Mouse (Mus musculus) neural tube, embryonic 14.5 days (tissue): ENCODE data around the gene Kcnab2. TPM values are rescaled to one million over a fixed set of nuclear protein-coding genes. Genes with fewer than 3 reads are reported as not detected.
A peak's percentile ranks its signal among the peaks of the same experiment; 100 is the strongest.

Experiments used
- ATAC-seq: fragments of 200-750 bp; cut with Nextera tagmentation; 2 replicates; pipeline ENCODE4 v1.8.0; 2017; ENCODE audit warnings: low read depth, mild to moderate bottlenecking, moderate TSS enrichment, moderate library complexity
- H3K27ac ChIP-seq: fragments of 300-500 bp; sonication (generic); 2 replicates; pipeline ENCODE4 v1.5.1; 2014; ENCODE audit warnings: low read depth, mild to moderate bottlenecking, control low read depth, low read length, moderate library complexity, mixed read lengths
- H3K27me3 ChIP-seq: fragments of 300-500 bp; sonication (generic); 2 replicates; pipeline ENCODE4 v1.6.1; 2014; ENCODE audit warnings: low read length; ENCODE audit not compliant: control insufficient read depth, insufficient read depth
- H3K36me3 ChIP-seq: fragments of 300-500 bp; sonication (generic); 2 replicates; pipeline ENCODE4 v1.6.1; 2014; ENCODE audit warnings: low read length, mixed read lengths; ENCODE audit not compliant: control insufficient read depth, insufficient read depth
- H3K4me1 ChIP-seq: fragments of 300-500 bp; sonication (generic); 2 replicates; pipeline ENCODE4 v1.6.1; 2014; ENCODE audit warnings: low read length; ENCODE audit not compliant: control insufficient read depth, insufficient read depth
- H3K4me2 ChIP-seq: fragments of 300-500 bp; sonication (generic); 2 replicates; pipeline ENCODE4 v1.6.1; 2014; ENCODE audit warnings: mild to moderate bottlenecking, low read depth, low read length, control low read depth
- H3K4me3 ChIP-seq: fragments of 300-500 bp; sonication (generic); 2 replicates; pipeline ENCODE4 v1.5.1; 2014; ENCODE audit warnings: low read depth, low read length, control low read depth, mixed read lengths
- H3K9ac ChIP-seq: fragments of 300-500 bp; sonication (generic); replicated peaks from 2 replicates; pipeline ENCODE4 v1.6.1; 2014; ENCODE audit warnings: low read depth, mild to moderate bottlenecking, control low read depth, low read length, mixed read lengths
- H3K9me3 ChIP-seq: fragments of 300-500 bp; sonication (generic); 2 replicates; pipeline ENCODE4 v1.6.1; 2016; ENCODE audit warnings: low read length; ENCODE audit not compliant: control insufficient read depth
- WGBS: fragments of 180-500 bp; shearing (Covaris S2); extraction: QIAGEN DNeasy Blood & Tissue Kit; methylation state at CpG from one replicate; pipeline ENCODE4 v1.1.7; 2014; 5-methylcytosine and 5-hydroxymethylcytosine counted together
- polyA plus RNA-seq: library from polyadenylated mRNA; unstranded; fragments of >200 nt; fragmentation: Nextera tagmentation; extraction: Ambion mirVana; gene quantifications from 2 replicates; pipeline ENCODE4 v1.2.1, GENCODE M21; 2014

The Kcnab2 gene
- polyA plus RNA-seq, 1 experiment from 2014 or later = 18.3 TPM

DNA sequence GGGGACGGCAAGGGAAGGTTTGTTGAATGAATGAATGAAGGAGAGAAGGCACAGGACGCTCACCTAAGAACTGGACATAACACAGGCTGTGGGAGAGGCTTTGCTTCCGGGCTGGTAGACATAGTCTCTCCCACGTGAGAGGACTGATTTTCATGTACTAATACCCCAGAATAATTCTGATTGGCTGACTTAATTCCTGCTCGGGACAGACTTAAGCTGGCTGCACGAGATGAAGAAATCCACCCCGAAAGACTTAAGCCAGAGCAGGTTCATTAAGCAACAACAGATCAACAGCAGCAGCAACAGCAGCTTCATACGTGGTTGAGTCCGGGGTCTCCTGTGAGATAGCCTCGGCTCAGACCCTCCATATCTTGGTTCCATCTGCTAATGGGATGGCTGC is 10.4 kb upstream of the Kcnab2 start:
- Histone ChIP-seq H3K9me3 (no peaks in the 10 kb centered on the region), H3K4me2 (no peak overlapping the region), H3K4me3 (no peak overlapping the region), H3K27me3 (no peaks in the 10 kb centered on the region), H3K9ac (no peak overlapping the region), H3K4me1 (no peaks in the 10 kb centered on the region), H3K36me3 (no peaks in the 10 kb centered on the region), H3K27ac (no peak overlapping the region)
- 88% methylated on average over 10 of the region's 10 CpGs for WGBS
- ATAC-seq = no peak

DNA sequence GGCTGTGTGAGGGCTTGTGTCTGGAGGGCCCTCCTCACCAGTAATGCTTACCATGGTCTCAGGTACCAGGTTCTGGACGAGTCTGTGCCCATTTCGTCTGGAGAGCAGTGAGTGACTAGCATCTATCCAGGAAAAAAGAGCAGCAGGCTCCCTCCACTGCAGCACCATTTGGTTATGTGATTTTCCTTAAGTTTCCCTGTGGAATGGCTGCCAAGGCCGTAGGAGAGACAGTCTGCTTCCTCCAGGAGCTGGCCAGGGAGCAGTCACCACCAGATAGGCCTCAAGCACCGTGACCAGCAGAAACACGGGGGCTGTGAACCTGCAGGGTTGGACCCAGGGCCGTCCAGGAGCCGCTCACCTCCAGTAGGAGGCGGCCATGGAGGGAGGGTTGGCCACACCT is 2.8 kb upstream of the Kcnab2 start:
- H3K4me2 ChIP-seq = no peak overlapping the region
- H3K9ac ChIP-seq = no peak overlapping the region
- H3K27ac ChIP-seq = no peak overlapping the region
- H3K27me3 ChIP-seq = peaks cover 3% of the 10 kb centered on the region; the same call in 1 of the 2 replicates
- WGBS = 55% methylated on average over 8 of the region's 8 CpGs
- H3K4me3 ChIP-seq = no peak overlapping the region
- no peak for ATAC-seq
- no peaks in the 10 kb centered on the region for H3K36me3 ChIP-seq
- peaks cover 17% of the 10 kb centered on the region for H3K4me1 ChIP-seq
- H3K9me3 ChIP-seq = no peaks in the 10 kb centered on the region

DNA sequence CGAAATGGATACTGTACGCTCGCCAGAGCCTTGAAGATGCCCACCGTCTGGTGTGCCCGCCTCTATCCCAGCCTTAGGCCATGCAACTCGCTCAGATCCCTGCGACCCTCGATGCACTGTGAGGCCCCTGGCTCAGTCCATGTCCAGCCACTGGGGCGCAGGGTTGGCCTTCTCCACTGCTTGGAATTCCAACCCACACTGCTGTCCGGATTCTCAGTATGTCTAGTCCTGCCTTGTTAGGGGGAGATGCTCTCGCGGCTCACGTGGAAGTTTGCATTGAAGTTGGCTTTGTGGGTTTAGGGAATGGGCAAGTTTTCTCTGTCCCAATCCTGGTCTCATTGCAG is 525 bp upstream of the Kcnab2 start:
- peaks cover 17% of the 10 kb centered on the region for H3K4me1 ChIP-seq
- 0% methylated on average over 13 of the region's 13 CpGs for WGBS
- H3K27ac ChIP-seq = peak overlapping the region; percentile 88
- peak overlapping the region; percentile 74 for H3K4me3 ChIP-seq
- H3K4me2 ChIP-seq = peak overlapping the region; percentile 85
- no peaks in the 10 kb centered on the region for H3K9me3 ChIP-seq
- H3K36me3 ChIP-seq = no peaks in the 10 kb centered on the region
- no peak; the same call in 1 of the 2 replicates for ATAC-seq
- peaks cover 3% of the 10 kb centered on the region; the same call in 1 of the 2 replicates for H3K27me3 ChIP-seq
- peak overlapping the region; percentile 86 for H3K9ac ChIP-seq

DNA sequence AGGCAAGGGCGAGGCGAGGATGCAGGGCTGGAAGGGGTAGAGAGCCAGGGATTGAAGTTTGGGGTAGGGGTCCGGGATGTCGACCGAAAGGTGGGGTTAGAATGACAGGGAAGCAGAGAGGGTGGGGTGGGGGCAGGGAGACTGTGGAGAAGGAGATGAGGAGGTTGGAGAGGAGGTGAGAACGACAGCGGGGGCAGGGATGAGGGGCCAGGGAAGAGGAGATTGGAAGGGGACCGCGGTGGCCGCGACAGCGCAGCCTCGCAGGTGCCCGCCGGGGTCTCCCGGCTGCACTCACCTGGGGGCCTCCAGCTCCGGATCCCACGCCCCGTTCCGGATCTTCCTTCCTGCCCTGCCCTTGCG is 585 bp downstream of the Kcnab2 start:
- H3K27ac ChIP-seq = peak overlapping the region; percentile 60
- ATAC-seq = peak; percentile 50
- H3K27me3 ChIP-seq = peaks cover 3% of the 10 kb centered on the region; the same call in 1 of the 2 replicates
- H3K9ac ChIP-seq = peak overlapping the region; percentile 86
- WGBS = 0% methylated on average over 20 of the region's 21 CpGs
- H3K4me2 ChIP-seq = peak overlapping the region; percentile 85
- H3K9me3 ChIP-seq = no peaks in the 10 kb centered on the region
- H3K36me3 ChIP-seq = no peaks in the 10 kb centered on the region
- H3K4me3 ChIP-seq = peak overlapping the region; percentile 74
- peaks cover 17% of the 10 kb centered on the region for H3K4me1 ChIP-seq

DNA sequence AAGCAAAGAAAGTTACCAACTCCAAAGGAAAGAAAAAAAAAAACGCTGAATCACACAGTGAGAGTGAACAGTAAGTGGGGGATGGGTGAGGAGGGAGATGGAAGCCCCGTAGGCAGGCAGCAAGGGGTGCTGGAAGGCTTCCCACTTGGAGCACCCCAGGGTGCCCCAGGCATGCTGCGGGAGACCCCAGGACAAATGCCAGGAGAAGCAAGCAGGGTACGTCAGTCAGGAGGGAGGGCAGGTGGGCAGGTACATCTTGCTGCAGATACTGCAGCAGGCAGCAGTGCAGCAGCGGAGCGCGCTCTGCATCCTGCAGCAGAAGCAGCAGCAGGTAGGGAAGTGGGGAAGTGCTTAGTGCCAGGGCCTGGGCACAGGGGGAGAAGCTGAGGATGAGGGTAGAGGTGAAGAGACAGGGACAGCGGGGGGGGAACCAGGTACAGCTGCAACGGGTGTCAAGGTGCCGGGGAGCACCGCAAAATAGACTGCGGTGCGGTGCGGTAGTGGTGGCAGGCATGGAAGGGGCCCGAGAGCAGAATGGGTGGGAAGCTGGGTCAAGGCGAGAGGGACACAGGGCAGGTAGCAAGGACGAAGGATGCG is 1.1 kb downstream of the Kcnab2 start, which contains the start of gene Nphp4:
Gene Nphp4, plus strand, starts transcription at position 280 of the 597 bp plus-strand sequence.
- 0 out of 2 replicates have a peak, but pooled peaks have one; percentile 1 for ATAC-seq
- WGBS = 3% methylated on average over 18 of the region's 18 CpGs
- H3K4me3 ChIP-seq = peak within 1 kb of the TSS; percentile 74
- no peaks in the 10 kb centered on the region for H3K36me3 ChIP-seq
- peak within 1 kb of the TSS; percentile 88 for H3K27ac ChIP-seq
- peak within 1 kb of the TSS; percentile 85 for H3K4me2 ChIP-seq
- peak within 1 kb of the TSS; percentile 86 for H3K9ac ChIP-seq
- peaks cover 17% of the 10 kb centered on the region for H3K4me1 ChIP-seq
- H3K9me3 ChIP-seq = no peaks in the 10 kb centered on the region; the same call in 1 of the 2 replicates
- peaks cover 3% of the 10 kb centered on the region; the same call in 1 of the 2 replicates for H3K27me3 ChIP-seq

DNA sequence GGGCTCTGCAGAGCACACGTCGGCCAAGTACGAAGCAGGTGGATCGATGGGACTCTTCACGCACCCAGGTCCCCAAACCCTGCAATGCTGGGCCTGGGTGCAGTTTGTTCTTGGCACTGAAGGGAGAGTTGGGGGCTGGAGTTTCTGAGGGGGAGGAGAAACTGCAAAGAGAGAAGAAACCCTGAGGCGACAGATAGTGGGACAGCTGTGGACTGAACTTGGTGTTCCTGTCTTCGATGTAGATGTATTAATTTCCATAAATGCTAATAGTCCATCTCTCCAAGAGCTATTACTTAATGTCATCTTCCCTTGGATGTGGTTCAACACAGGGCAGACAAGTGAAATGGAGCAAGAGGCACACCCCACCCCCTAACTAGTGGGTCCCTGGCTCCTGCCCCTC is 1.7 kb downstream of the Kcnab2 start:
- H3K9me3 ChIP-seq = no peaks in the 10 kb centered on the region; the same call in 1 of the 2 replicates
- H3K4me2 ChIP-seq = peak overlapping the region; percentile 85
- peaks cover 17% of the 10 kb centered on the region for H3K4me1 ChIP-seq
- H3K4me3 ChIP-seq = peak overlapping the region; percentile 74; the same call in 1 of the 2 replicates
- no peak for ATAC-seq
- no peak overlapping the region for H3K9ac ChIP-seq
- H3K36me3 ChIP-seq = no peaks in the 10 kb centered on the region
- no peak overlapping the region for H3K27ac ChIP-seq
- H3K27me3 ChIP-seq = peaks cover 3% of the 10 kb centered on the region; the same call in 1 of the 2 replicates
- 84% methylated on average over 7 of the region's 7 CpGs for WGBS

DNA sequence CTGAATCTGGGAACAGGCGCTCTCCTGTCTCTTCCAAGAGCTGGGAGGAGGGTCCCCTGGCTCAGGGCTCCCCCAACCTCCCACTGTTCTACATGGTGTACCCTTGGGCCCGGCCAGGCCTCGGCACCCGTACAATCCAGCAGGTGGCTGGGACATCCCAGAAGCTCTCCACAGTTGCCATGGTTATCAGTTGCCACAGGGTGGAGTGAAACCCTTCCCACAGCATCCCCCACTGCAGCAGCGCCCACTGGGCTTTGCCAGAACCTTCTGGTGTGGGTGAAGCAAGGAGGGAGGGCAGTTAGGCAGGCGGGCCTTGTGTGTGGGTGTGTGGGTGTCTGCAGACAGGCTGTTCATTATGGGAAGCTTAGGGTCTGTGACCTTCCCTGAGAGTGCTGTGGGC is 9.7 kb downstream of the Kcnab2 start:
- no peak overlapping the region for H3K4me3 ChIP-seq
- H3K27ac ChIP-seq = no peak overlapping the region
- no peak overlapping the region for H3K4me2 ChIP-seq
- H3K36me3 ChIP-seq = no peaks in the 10 kb centered on the region
- ATAC-seq = no peak
- H3K4me1 ChIP-seq = peaks cover 5% of the 10 kb centered on the region; the same call in 1 of the 2 replicates
- H3K27me3 ChIP-seq = no peaks in the 10 kb centered on the region
- no peaks in the 10 kb centered on the region; the same call in 1 of the 2 replicates for H3K9me3 ChIP-seq
- 76% methylated on average over 6 of the region's 6 CpGs for WGBS
- no peak overlapping the region for H3K9ac ChIP-seq

DNA sequence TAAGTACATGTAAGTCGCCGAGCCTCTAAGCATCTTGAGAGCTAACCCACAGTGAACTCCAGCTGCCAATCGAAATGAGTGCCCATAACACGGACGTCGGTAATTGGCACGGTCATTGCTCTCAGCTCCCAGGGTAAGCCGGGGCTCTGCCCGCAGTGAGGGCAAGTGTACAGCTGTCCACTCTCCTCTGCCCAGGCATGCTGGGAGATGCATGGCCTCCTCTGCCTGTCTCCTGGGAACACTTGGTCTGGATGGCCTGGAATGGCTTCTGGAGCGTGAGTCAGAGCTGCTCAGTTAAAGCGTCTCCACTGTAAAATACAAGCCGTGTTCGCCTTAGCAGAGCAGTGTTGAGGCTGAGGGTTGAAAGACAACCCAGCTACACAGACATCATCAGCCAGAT is 11.1 kb downstream of the Kcnab2 start:
- peaks cover 5% of the 10 kb centered on the region; the same call in 1 of the 2 replicates for H3K4me1 ChIP-seq
- WGBS = 77% methylated on average over 13 of the region's 13 CpGs
- no peak overlapping the region for H3K4me2 ChIP-seq
- H3K27ac ChIP-seq = no peak overlapping the region
- H3K9me3 ChIP-seq = no peaks in the 10 kb centered on the region; the same call in 1 of the 2 replicates
- no peak overlapping the region for H3K4me3 ChIP-seq
- no peaks in the 10 kb centered on the region for H3K36me3 ChIP-seq
- no peak overlapping the region for H3K9ac ChIP-seq
- no peaks in the 10 kb centered on the region for H3K27me3 ChIP-seq
- ATAC-seq = no peak

DNA sequence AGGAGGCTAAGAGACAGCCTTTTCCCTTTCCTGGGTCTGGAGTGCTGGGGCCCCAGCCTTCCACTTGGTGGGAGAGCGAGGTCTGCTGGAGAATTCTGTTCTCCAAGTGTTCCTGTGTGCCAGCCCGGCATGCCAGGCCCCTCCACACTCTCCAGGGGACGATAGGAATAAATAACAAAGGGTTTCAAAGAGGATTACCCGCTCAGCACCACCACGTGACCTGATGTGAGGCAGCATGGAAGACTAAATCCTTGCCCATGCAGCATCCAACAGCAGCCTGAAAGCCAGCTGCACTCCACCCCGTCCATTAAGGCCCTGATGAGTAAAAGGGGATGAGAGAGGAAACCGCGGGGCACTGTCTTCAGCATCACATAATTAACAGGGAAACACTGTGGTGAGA is 12.6 kb downstream of the Kcnab2 start:
- no peaks in the 10 kb centered on the region for H3K27me3 ChIP-seq
- peak; percentile 78; the same call in 1 of the 2 replicates for ATAC-seq
- peaks cover 5% of the 10 kb centered on the region; the same call in 1 of the 2 replicates for H3K4me1 ChIP-seq
- H3K9me3 ChIP-seq = no peaks in the 10 kb centered on the region
- no peaks in the 10 kb centered on the region for H3K36me3 ChIP-seq
- H3K4me3 ChIP-seq = no peak overlapping the region
- H3K4me2 ChIP-seq = no peak overlapping the region
- no peak overlapping the region for H3K9ac ChIP-seq
- 0 out of 2 replicates have a peak overlapping the region, but pooled peaks have one; percentile 16 for H3K27ac ChIP-seq
- 19% methylated on average over 8 of the region's 8 CpGs for WGBS
